Mouse (Mus musculus): ENCODE results near the gene Cog1. TPM values are rescaled to one million over a fixed set of nuclear protein-coding genes. Genes with fewer than 3 reads are reported as not detected.
A peak's percentile ranks its signal among the peaks of the same experiment; 100 is the strongest.

Cog1 gene
- polyA plus RNA-seq, 1 experiment from 2014 or later, result 42.1 TPM

DNA sequence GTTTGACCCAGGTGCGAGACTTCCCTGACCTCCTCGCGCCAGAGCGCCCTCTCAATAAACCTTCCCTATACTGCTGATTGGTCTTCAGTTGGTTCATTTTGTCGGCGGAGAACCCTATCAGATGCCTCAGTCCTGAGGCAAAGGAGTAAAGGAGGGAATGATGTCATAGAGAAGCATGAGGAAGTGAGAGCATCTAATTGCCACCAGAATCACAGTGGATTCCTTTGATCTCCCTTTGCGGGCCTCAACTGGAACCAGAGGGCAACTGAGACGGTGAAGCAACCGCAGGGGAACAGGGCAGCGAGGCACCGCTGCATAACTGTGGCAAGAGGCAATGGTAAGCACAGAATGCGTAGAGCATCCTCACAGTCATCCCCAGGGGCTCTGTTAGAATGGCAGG lies 10.3 kb upstream of the Cog1 start:
- Histone ChIP-seq H3K27ac (no peak overlapping the region), H3K36me3 (no peaks in the 10 kb centered on the region), H3K4me3 (no peak overlapping the region), H3K4me2 (replicated peaks) (no peak overlapping the region), H3K9me3 (replicated peaks) (no peaks in the 10 kb centered on the region; the same call in 1 of the 2 replicates), H3K4me1 (no peaks in the 10 kb centered on the region), H3K27me3 (no peaks in the 10 kb centered on the region), H3K9ac (no peak overlapping the region)
- 95% methylated on average over 12 of the region's 12 CpGs for WGBS
- no peak for ATAC-seq (ENCODE audit: low FRiP score)

DNA sequence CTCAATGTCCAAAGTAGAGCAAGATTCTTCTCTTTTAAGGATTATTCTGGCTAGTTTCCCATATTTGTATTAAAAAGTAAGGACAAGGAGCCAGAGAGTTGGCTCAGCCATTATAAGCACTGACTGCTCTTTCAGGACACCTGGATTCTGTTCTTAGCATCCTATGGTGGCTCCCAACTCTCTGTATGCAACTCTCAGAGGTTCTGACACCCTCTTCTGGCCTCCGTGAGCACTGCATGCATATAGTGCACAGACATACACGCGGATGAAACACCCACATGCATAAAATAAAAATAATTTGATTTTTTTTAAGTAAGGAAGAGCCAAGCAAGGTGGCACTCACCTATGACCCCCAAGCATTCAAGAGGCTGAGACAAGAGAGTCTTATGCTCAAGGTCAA lies 3.8 kb upstream of the Cog1 start:
- no peak overlapping the region for H3K9ac ChIP-seq
- WGBS, result 90% methylated on average over 3 of the region's 3 CpGs
- no peaks in the 10 kb centered on the region for H3K27me3 ChIP-seq
- peaks cover 3% of the 10 kb centered on the region; the same call in 1 of the 2 replicates for H3K36me3 ChIP-seq
- H3K4me3 ChIP-seq, result no peak overlapping the region
- no peak for ATAC-seq (ENCODE audit: low FRiP score)
- no peaks in the 10 kb centered on the region for H3K9me3 ChIP-seq (replicated peaks)
- H3K4me2 ChIP-seq (replicated peaks), result no peak overlapping the region
- H3K4me1 ChIP-seq, result peaks cover 12% of the 10 kb centered on the region
- H3K27ac ChIP-seq, result no peak overlapping the region

GRCm38 (mm10) chr11:113648152-113648551 lies 817 bp upstream of the Cog1 start:
- Histone ChIP-seq H3K27me3 (no peaks in the 10 kb centered on the region), H3K36me3 (peaks cover 18% of the 10 kb centered on the region), H3K4me1 (peaks cover 28% of the 10 kb centered on the region), H3K4me3 (no peak overlapping the region), H3K9ac (peak overlapping the region; percentile 18; the same call in 1 of the 2 replicates), H3K27ac (no peak overlapping the region), H3K9me3 (replicated peaks) (no peaks in the 10 kb centered on the region), H3K4me2 (replicated peaks) (peak overlapping the region; percentile 65; the same call in 1 of the 2 replicates)
- no peak for ATAC-seq (ENCODE audit: low FRiP score)
- 2% methylated on average over 15 of the region's 15 CpGs for WGBS

GRCm38 (mm10) chr11:113649353-113650210 lies 613 bp downstream of the Cog1 start, which contains the start of gene Slc39a11:
Gene Slc39a11 (minus strand): TSS chr11:113650079.
- Histone ChIP-seq H3K27ac (peak within 1 kb of the TSS; percentile 95), H3K36me3 (peaks cover 33% of the 10 kb centered on the region), H3K4me2 (replicated peaks) (peak within 1 kb of the TSS; percentile 65), H3K9me3 (replicated peaks) (no peaks in the 10 kb centered on the region), H3K27me3 (no peaks in the 10 kb centered on the region), H3K4me1 (peaks cover 28% of the 10 kb centered on the region), H3K4me3 (peak within 1 kb of the TSS; percentile 95), H3K9ac (peak within 1 kb of the TSS; percentile 89)
- ATAC-seq (ENCODE audit: low FRiP score), result peak; percentile 86
- WGBS, result under 1% methylated on average over 87 of the region's 91 CpGs

GRCm38 (mm10) chr11:113651206-113651906 lies 2.4 kb downstream of the Cog1 start:
- Histone ChIP-seq H3K4me1 (peaks cover 28% of the 10 kb centered on the region), H3K36me3 (peaks cover 48% of the 10 kb centered on the region), H3K9ac (no peak overlapping the region), H3K9me3 (replicated peaks) (no peaks in the 10 kb centered on the region), H3K27ac (peak overlapping the region; percentile 95), H3K4me3 (0 out of 2 replicates have a peak overlapping the region, but pooled peaks have one; percentile 4), H3K4me2 (replicated peaks) (peak overlapping the region; percentile 65), H3K27me3 (no peaks in the 10 kb centered on the region)
- WGBS, result 63% methylated on average over 22 of the region's 22 CpGs
- peak; percentile 11; the same call in 1 of the 2 replicates for ATAC-seq (ENCODE audit: low FRiP score)

DNA sequence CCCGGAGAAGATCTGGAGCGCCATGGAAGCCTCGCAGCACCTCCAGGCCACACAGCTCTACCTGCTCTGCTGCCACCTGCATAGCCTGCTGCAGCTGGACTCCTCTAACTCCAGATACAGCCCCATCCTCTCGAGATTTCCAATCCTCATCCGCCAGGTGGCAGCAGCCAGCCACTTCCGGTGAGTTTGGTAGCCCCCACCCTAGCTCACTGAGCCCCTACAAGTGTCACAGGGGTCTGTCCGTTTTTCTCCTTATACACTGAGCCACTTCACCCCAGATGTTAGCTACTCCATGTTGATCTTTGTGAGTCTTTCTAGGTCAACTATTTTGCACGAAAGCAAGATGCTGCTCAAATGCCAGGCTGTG lies 2.9 kb downstream of the Cog1 start:
- no peak for ATAC-seq (ENCODE audit: low FRiP score)
- peaks cover 53% of the 10 kb centered on the region for H3K36me3 ChIP-seq
- 44% methylated on average over 8 of the region's 8 CpGs for WGBS
- peak overlapping the region; percentile 67 for H3K27ac ChIP-seq
- no peak overlapping the region for H3K9ac ChIP-seq
- H3K4me3 ChIP-seq, result no peak overlapping the region
- H3K4me1 ChIP-seq, result peaks cover 30% of the 10 kb centered on the region
- no peak overlapping the region for H3K4me2 ChIP-seq (replicated peaks)
- no peaks in the 10 kb centered on the region for H3K9me3 ChIP-seq (replicated peaks)
- H3K27me3 ChIP-seq, result no peaks in the 10 kb centered on the region

DNA sequence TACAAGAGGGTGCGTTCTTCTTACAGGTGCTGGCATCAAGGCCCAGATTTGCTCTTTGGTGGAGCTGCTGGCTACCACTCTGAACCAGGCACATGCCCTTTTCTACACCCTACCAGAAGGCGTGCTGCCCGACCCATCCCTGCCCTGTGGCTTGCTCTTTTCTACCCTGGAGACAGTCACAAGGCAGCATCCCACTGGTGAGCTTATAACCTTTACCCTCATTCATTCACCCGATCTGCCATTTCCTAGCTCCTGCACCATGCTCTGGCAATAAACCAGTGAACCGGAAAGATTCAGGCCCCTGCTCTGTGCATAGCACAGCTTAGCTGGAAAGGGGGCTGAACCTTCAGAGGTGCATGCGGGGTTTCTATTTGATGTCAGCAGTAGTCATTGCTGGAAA lies 3.5 kb downstream of the Cog1 start:
- Histone ChIP-seq H3K27ac (no peak overlapping the region), H3K4me2 (replicated peaks) (no peak overlapping the region), H3K9me3 (replicated peaks) (no peaks in the 10 kb centered on the region), H3K4me3 (no peak overlapping the region), H3K36me3 (peaks cover 59% of the 10 kb centered on the region), H3K27me3 (no peaks in the 10 kb centered on the region), H3K9ac (no peak overlapping the region), H3K4me1 (peaks cover 33% of the 10 kb centered on the region)
- no peak for ATAC-seq (ENCODE audit: low FRiP score)
- 94% methylated on average over 6 of the region's 6 CpGs for WGBS

DNA sequence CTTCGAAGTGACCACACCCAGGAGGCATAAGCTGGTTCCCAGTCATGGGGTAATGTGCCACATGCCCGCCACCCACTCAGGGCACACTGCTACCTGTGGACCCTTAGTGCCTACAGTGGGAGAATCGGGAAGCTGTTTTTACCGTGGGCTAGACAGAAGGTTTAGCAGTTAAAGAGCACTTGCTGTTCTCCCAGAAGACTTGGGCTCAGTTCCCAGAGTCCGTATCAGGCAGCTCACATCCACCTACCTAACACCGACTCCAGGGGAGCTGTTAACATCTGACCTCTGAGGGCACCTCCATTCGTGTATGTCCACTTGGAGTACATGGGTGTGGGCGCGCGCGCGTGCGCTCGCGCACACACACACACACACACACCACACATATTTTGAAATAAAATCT lies 5.1 kb downstream of the Cog1 start:
- Histone ChIP-seq H3K4me2 (replicated peaks) (no peak overlapping the region), H3K9ac (no peak overlapping the region), H3K4me3 (no peak overlapping the region), H3K27me3 (no peaks in the 10 kb centered on the region), H3K9me3 (replicated peaks) (no peaks in the 10 kb centered on the region), H3K27ac (no peak overlapping the region), H3K36me3 (peaks cover 74% of the 10 kb centered on the region), H3K4me1 (peaks cover 22% of the 10 kb centered on the region)
- no peak for ATAC-seq (ENCODE audit: low FRiP score)
- 91% methylated on average over 15 of the region's 15 CpGs for WGBS

GRCm38 (mm10) chr11:113654561-113655270 lies 5.7 kb downstream of the Cog1 start:
- Histone ChIP-seq H3K27me3 (no peaks in the 10 kb centered on the region), H3K4me1 (peaks cover 22% of the 10 kb centered on the region), H3K27ac (no peak overlapping the region), H3K9ac (no peak overlapping the region), H3K9me3 (replicated peaks) (no peaks in the 10 kb centered on the region), H3K4me3 (no peak overlapping the region), H3K4me2 (replicated peaks) (no peak overlapping the region), H3K36me3 (peaks cover 80% of the 10 kb centered on the region)
- 76% methylated on average over 18 of the region's 18 CpGs for WGBS
- ATAC-seq (ENCODE audit: low FRiP score), result no peak

DNA sequence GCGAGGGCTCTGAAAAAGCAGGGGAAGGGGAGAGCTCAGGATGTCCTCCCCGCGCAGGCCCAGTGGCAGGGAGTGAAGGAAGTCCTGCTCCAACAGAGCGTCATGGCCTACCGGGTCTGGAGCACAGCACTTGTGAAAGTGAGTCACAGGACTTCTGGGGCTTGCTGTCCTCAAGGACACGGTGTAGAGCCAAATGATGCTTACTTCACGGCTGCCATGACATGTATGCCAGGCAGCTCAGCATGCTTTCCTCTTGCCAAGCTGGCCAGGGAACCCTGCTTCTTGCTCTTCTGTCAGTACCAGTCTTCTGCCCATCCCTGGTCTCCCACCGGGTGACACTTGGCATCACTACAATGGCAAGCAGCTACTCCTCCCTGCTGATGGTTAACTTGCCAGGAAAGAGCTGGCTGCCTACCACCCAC lies 7.6 kb downstream of the Cog1 start:
- Histone ChIP-seq H3K4me2 (replicated peaks) (no peak overlapping the region), H3K4me1 (peaks cover 11% of the 10 kb centered on the region; the same call in 1 of the 2 replicates), H3K4me3 (no peak overlapping the region), H3K27ac (no peak overlapping the region), H3K9ac (no peak overlapping the region), H3K9me3 (replicated peaks) (no peaks in the 10 kb centered on the region), H3K27me3 (no peaks in the 10 kb centered on the region), H3K36me3 (peaks cover 97% of the 10 kb centered on the region)
- ATAC-seq (ENCODE audit: low FRiP score), result no peak
- 90% methylated on average over 8 of the region's 8 CpGs for WGBS

- Histone ChIP-seq H3K4me1 (peaks cover 8% of the 10 kb centered on the region; the same call in 1 of the 2 replicates), H3K4me3 (no peak overlapping the region), H3K4me2 (replicated peaks) (no peak overlapping the region), H3K27me3 (no peaks in the 10 kb centered on the region), H3K9me3 (replicated peaks) (no peaks in the 10 kb centered on the region), H3K9ac (no peak overlapping the region), H3K36me3 (peaks cover 98% of the 10 kb centered on the region), H3K27ac (no peak overlapping the region)
- 71% methylated on average over 4 of the region's 4 CpGs for WGBS
- no peak for ATAC-seq (ENCODE audit: low FRiP score)
These were observed 8.3 kb downstream of the Cog1 start for GRCm38 (mm10) chr11:113657221-113657620.

- no peak overlapping the region for H3K27ac ChIP-seq
- no peak overlapping the region for H3K9ac ChIP-seq
- WGBS, result 87% methylated on average over 8 of the region's 8 CpGs
- peaks cover 98% of the 10 kb centered on the region for H3K36me3 ChIP-seq
- peaks cover 5% of the 10 kb centered on the region; the same call in 1 of the 2 replicates for H3K4me1 ChIP-seq
- no peak for ATAC-seq (ENCODE audit: low FRiP score)
- H3K9me3 ChIP-seq (replicated peaks), result no peaks in the 10 kb centered on the region
- no peak overlapping the region for H3K4me2 ChIP-seq (replicated peaks)
- H3K4me3 ChIP-seq, result no peak overlapping the region
- no peaks in the 10 kb centered on the region for H3K27me3 ChIP-seq
These were observed 9.3 kb downstream of the Cog1 start for GRCm38 (mm10) chr11:113658319-113658718.

Data from hindbrain, embryonic 12.5 days (tissue).